Mouse (Mus musculus) limb, embryonic 10.5 days (tissue): ENCODE results near the gene Sgta. TPM values are rescaled to one million over a fixed set of nuclear protein-coding genes. Genes with fewer than 3 reads are reported as not detected.
A peak's percentile ranks its signal among the peaks of the same experiment; 100 is the strongest.
"Not testable (repeated sequence)": the region's sequence is repeated elsewhere in the genome, so short reads cannot be mapped to it uniquely, and the experiment has no call there.

ENCODE experiments used
- DNase-seq: peaks from one replicate; pipeline ENCODE4 v3.0.0-alpha.2; 2017; ENCODE audit warnings: low spot score
- H3K27ac ChIP-seq: fragments of 300-500 bp; sonication (generic); 2 replicates; pipeline ENCODE4 v1.5.1; 2016; ENCODE audit warnings: mild to moderate bottlenecking
- H3K27me3 ChIP-seq: fragments of 300-500 bp; sonication (generic); 2 replicates; pipeline ENCODE4 v1.6.1; 2016; ENCODE audit warnings: low read depth, mild to moderate bottlenecking; ENCODE audit not compliant: poor library complexity, severe bottlenecking
- H3K36me3 ChIP-seq: fragments of 300-500 bp; sonication (generic); 2 replicates; pipeline ENCODE4 v1.6.1; 2016; ENCODE audit warnings: mild to moderate bottlenecking, moderate library complexity
- H3K4me1 ChIP-seq: fragments of 300-500 bp; sonication (generic); 2 replicates; pipeline ENCODE4 v1.6.1; 2016
- H3K4me3 ChIP-seq: fragments of 300-500 bp; sonication (generic); 2 replicates; pipeline ENCODE4 v1.5.1; 2016; ENCODE audit warnings: mild to moderate bottlenecking, moderate library complexity
- H3K9me3 ChIP-seq: fragments of 300-500 bp; sonication (generic); replicated peaks from 2 replicates; pipeline ENCODE4 v1.6.1; 2016; ENCODE audit warnings: mild to moderate bottlenecking
- WGBS: fragments of 180-500 bp; shearing (Covaris S2); methylation state at CpG from one replicate; pipeline ENCODE4 v1.1.7; 2016; 5-methylcytosine and 5-hydroxymethylcytosine counted together
- polyA plus RNA-seq: library from polyadenylated mRNA; unstranded; fragments of >200 nt; fragmentation: Nextera tagmentation; extraction: Ambion mirVana; gene quantifications from 2 replicates; pipeline ENCODE4 v1.2.1, GENCODE M21; 2016

The Sgta gene
- polyA plus RNA-seq, 1 experiment from 2014 or later, result 291 TPM

GRCm38 (mm10) chr10:81076356-81076755, 16.4 kb upstream of the Sgta start:
- H3K27ac ChIP-seq, result no peak overlapping the region
- H3K36me3 ChIP-seq, result peaks cover 99% of the 10 kb centered on the region
- WGBS, result 100% methylated on average over 1 of the region's 1 CpGs
- H3K27me3 ChIP-seq, result no peaks in the 10 kb centered on the region
- peaks cover 2% of the 10 kb centered on the region for H3K4me1 ChIP-seq
- no peak overlapping the region for H3K4me3 ChIP-seq
- DNase-seq, result no peak
- H3K9me3 ChIP-seq, result no peaks in the 10 kb centered on the region

- Histone ChIP-seq H3K27ac (no peak overlapping the region), H3K36me3 (peaks cover 94% of the 10 kb centered on the region), H3K9me3 (no peaks in the 10 kb centered on the region), H3K4me3 (no peak overlapping the region), H3K27me3 (no peaks in the 10 kb centered on the region), H3K4me1 (peaks cover 8% of the 10 kb centered on the region)
- no peak for DNase-seq
- WGBS, result 92% methylated on average over 8 of the region's 8 CpGs
Measured at GRCm38 (mm10) chr10:81075734-81076133, 15.8 kb upstream of the Sgta start.

- H3K36me3 ChIP-seq, result peaks cover 71% of the 10 kb centered on the region
- H3K4me3 ChIP-seq, result no peak overlapping the region
- no peak overlapping the region for H3K27ac ChIP-seq
- H3K27me3 ChIP-seq, result no peaks in the 10 kb centered on the region
- WGBS, result 68% methylated on average over 7 of the region's 7 CpGs
- DNase-seq, result peak; percentile 46
- H3K4me1 ChIP-seq, result peaks cover 23% of the 10 kb centered on the region
- no peaks in the 10 kb centered on the region for H3K9me3 ChIP-seq
Measured at GRCm38 (mm10) chr10:81073464-81073863, 13.5 kb upstream of the Sgta start.

- Histone ChIP-seq H3K27ac (no peak overlapping the region), H3K27me3 (no peaks in the 10 kb centered on the region), H3K4me1 (peaks cover 23% of the 10 kb centered on the region), H3K9me3 (no peaks in the 10 kb centered on the region), H3K4me3 (no peak overlapping the region), H3K36me3 (peaks cover 60% of the 10 kb centered on the region)
- WGBS, result 98% methylated on average over 8 of the region's 8 CpGs
- no peak for DNase-seq
Measured at GRCm38 (mm10) chr10:81072290-81072689, 12.3 kb upstream of the Sgta start.

GRCm38 (mm10) chr10:81069836-81070235, 9.9 kb upstream of the Sgta start, which contains the start of gene Thop1:
Gene Thop1 (plus strand): TSS chr10:81070035.
- H3K9me3 ChIP-seq, result no peaks in the 10 kb centered on the region
- peaks cover 23% of the 10 kb centered on the region for H3K4me1 ChIP-seq
- peak within 1 kb of the TSS; percentile 88 for H3K4me3 ChIP-seq
- no peaks in the 10 kb centered on the region for H3K27me3 ChIP-seq
- peak within 1 kb of the TSS; percentile 88 for H3K27ac ChIP-seq
- peak; percentile 99 for DNase-seq
- peaks cover 36% of the 10 kb centered on the region for H3K36me3 ChIP-seq
- under 1% methylated on average over 35 of the region's 35 CpGs for WGBS

GRCm38 (mm10) chr10:81068706-81069105, 8.7 kb upstream of the Sgta start:
- no peak overlapping the region for H3K27ac ChIP-seq
- H3K4me3 ChIP-seq, result no peak overlapping the region
- H3K36me3 ChIP-seq, result peaks cover 25% of the 10 kb centered on the region
- H3K4me1 ChIP-seq, result peaks cover 23% of the 10 kb centered on the region
- H3K27me3 ChIP-seq, result no peaks in the 10 kb centered on the region
- DNase-seq, result no peak
- no peaks in the 10 kb centered on the region for H3K9me3 ChIP-seq
- 77% methylated on average over 5 of the region's 5 CpGs for WGBS

- 85% methylated on average over 8 of the region's 8 CpGs for WGBS
Measured at GRCm38 (mm10) chr10:81064519-81064918, 4.5 kb upstream of the Sgta start.

GRCm38 (mm10) chr10:81062710-81063109, 2.7 kb upstream of the Sgta start:
- Histone ChIP-seq H3K4me1 (peaks cover 19% of the 10 kb centered on the region), H3K9me3 (no peaks in the 10 kb centered on the region), H3K27ac (no peak overlapping the region), H3K36me3 (peaks cover 7% of the 10 kb centered on the region), H3K27me3 (no peaks in the 10 kb centered on the region), H3K4me3 (no peak overlapping the region)
- WGBS, result 71% methylated on average over 4 of the region's 4 CpGs
- no peak for DNase-seq

More at GRCm38 (mm10) chr10:81064519-81064918, 4.5 kb upstream of the Sgta start:
- H3K27me3 ChIP-seq, H3K36me3 ChIP-seq, DNase-seq, H3K4me1 ChIP-seq, H3K9me3 ChIP-seq, H3K4me3 ChIP-seq, H3K27ac ChIP-seq: not testable (repeated sequence)

- Histone ChIP-seq H3K27ac (no peak overlapping the region), H3K36me3 (peaks cover 42% of the 10 kb centered on the region), H3K4me1 (peaks cover 28% of the 10 kb centered on the region), H3K27me3 (no peaks in the 10 kb centered on the region), H3K4me3 (peak overlapping the region; percentile 70), H3K9me3 (no peaks in the 10 kb centered on the region)
- 92% methylated on average over 6 of the region's 6 CpGs for WGBS
- no peak for DNase-seq
Measured at GRCm38 (mm10) chr10:81058896-81059295, 1.1 kb downstream of the Sgta start.

- no peak for DNase-seq
- Histone ChIP-seq H3K4me3 (no peak overlapping the region), H3K36me3 (peaks cover 55% of the 10 kb centered on the region), H3K9me3 (no peaks in the 10 kb centered on the region), H3K4me1 (peaks cover 28% of the 10 kb centered on the region), H3K27ac (no peak overlapping the region), H3K27me3 (no peaks in the 10 kb centered on the region)
- 95% methylated on average over 23 of the region's 23 CpGs for WGBS
Measured at GRCm38 (mm10) chr10:81057406-81058130, 2.4 kb downstream of the Sgta start.

GRCm38 (mm10) chr10:81055802-81056340, 4.1 kb downstream of the Sgta start:
- H3K4me3 ChIP-seq, DNase-seq, H3K27me3 ChIP-seq, H3K9me3 ChIP-seq, H3K27ac ChIP-seq: not testable (repeated sequence)
- 89% methylated on average over 11 of the region's 11 CpGs for WGBS
- Histone ChIP-seq H3K36me3 (peaks cover 72% of the 10 kb centered on the region), H3K4me1 (peaks cover 28% of the 10 kb centered on the region)

GRCm38 (mm10) chr10:81055169-81055568, 4.8 kb downstream of the Sgta start:
- Histone ChIP-seq H3K9me3 (no peaks in the 10 kb centered on the region), H3K4me1 (peaks cover 28% of the 10 kb centered on the region), H3K4me3 (no peak overlapping the region), H3K36me3 (peaks cover 79% of the 10 kb centered on the region), H3K27me3 (no peaks in the 10 kb centered on the region), H3K27ac (no peak overlapping the region)
- no peak for DNase-seq
- 89% methylated on average over 6 of the region's 6 CpGs for WGBS

- no peaks in the 10 kb centered on the region for H3K9me3 ChIP-seq
- DNase-seq, result no peak
- H3K36me3 ChIP-seq, result peaks cover 96% of the 10 kb centered on the region
- H3K4me1 ChIP-seq, result 0 out of 2 replicates have a peak, but pooled peaks cover 9% of the 10 kb centered on the region
- 95% methylated on average over 5 of the region's 5 CpGs for WGBS
- no peak overlapping the region for H3K4me3 ChIP-seq
- no peaks in the 10 kb centered on the region for H3K27me3 ChIP-seq
- H3K27ac ChIP-seq, result no peak overlapping the region
Measured at GRCm38 (mm10) chr10:81052577-81052976, 7.4 kb downstream of the Sgta start.
